Mouse (Mus musculus): ENCODE data around the gene Grip1. TPM values are rescaled to one million over a fixed set of nuclear protein-coding genes. Genes with fewer than 3 reads are reported as not detected.

Grip1 gene
- polyA plus RNA-seq, 1 experiment from 2014 or later: 17.8 TPM

DNA sequence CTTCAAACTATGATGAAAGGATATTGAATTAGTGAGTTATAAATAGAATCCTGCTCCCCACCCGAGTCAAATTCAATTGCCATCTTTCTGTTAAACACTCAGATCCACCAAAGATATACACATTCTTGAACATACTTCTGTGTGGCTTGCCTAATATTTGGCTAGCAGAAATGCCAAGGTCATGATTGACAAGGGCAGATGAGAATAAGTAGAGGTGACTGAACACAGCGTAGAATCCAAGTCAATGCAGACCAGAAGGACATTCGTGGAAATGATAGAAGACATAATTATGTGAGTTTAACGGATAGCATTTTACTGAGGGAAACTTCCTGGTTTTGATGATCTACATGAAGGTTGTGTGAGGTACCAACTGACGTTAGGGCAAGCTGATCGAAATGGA is 153.9 kb downstream of the Grip1 start:
- Histone ChIP-seq H3K9me3 (ENCODE audit: control insufficient read depth, low read length) (no peaks in the 10 kb centered on the region), H3K4me1 (ENCODE audit: control insufficient read depth, insufficient read depth, low read length) (no peaks in the 10 kb centered on the region), H3K27ac (replicated peaks; ENCODE audit: low read depth, low read length) (no peak overlapping the region), H3K27me3 (ENCODE audit: control insufficient read depth, insufficient read depth, low read length) (no peaks in the 10 kb centered on the region), H3K36me3 (ENCODE audit: control insufficient read depth, insufficient read depth, low read length) (no peaks in the 10 kb centered on the region), H3K4me3 (replicated peaks; ENCODE audit: low read depth, low read length) (no peak overlapping the region), H3K9ac (replicated peaks; ENCODE audit: low read length) (no peak overlapping the region), H3K4me2 (ENCODE audit: low read length) (no peak overlapping the region)
- WGBS: 94% methylated on average over 6 of the region's 6 CpGs
- DNase-seq (no peak), ATAC-seq (ENCODE audit: low FRiP score, low TSS enrichment) (no peak)

DNA sequence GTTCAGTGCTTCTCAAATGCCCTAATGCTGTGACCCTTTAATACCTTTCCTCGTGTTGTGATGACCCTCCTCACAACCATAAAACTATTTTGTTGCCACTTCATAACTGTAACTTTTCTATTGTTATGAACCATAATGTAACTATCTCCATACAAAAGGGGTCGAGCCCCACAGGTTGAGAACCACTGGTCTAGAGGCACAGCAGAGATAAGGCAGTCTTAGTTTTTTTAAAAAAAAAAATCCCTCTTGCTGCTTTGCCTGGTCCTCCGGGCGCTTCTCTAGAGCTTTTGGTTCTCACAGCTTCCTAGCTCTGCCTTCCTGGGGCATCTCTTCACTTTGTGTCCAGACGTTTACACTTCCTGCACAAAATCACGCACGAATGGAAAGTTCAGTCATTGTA is 155.4 kb downstream of the Grip1 start:
- Histone ChIP-seq H3K4me1 (ENCODE audit: control insufficient read depth, insufficient read depth, low read length) (no peaks in the 10 kb centered on the region), H3K27ac (replicated peaks; ENCODE audit: low read depth, low read length) (no peak overlapping the region), H3K9ac (replicated peaks; ENCODE audit: low read length) (no peak overlapping the region), H3K27me3 (ENCODE audit: control insufficient read depth, insufficient read depth, low read length) (no peaks in the 10 kb centered on the region), H3K4me2 (ENCODE audit: low read length) (no peak overlapping the region), H3K4me3 (replicated peaks; ENCODE audit: low read depth, low read length) (no peak overlapping the region), H3K9me3 (ENCODE audit: control insufficient read depth, low read length) (no peaks in the 10 kb centered on the region), H3K36me3 (ENCODE audit: control insufficient read depth, insufficient read depth, low read length) (no peaks in the 10 kb centered on the region)
- WGBS: 91% methylated on average over 7 of the region's 7 CpGs
- DNase-seq: no peak
- ATAC-seq (ENCODE audit: low FRiP score, low TSS enrichment): no peak

DNA sequence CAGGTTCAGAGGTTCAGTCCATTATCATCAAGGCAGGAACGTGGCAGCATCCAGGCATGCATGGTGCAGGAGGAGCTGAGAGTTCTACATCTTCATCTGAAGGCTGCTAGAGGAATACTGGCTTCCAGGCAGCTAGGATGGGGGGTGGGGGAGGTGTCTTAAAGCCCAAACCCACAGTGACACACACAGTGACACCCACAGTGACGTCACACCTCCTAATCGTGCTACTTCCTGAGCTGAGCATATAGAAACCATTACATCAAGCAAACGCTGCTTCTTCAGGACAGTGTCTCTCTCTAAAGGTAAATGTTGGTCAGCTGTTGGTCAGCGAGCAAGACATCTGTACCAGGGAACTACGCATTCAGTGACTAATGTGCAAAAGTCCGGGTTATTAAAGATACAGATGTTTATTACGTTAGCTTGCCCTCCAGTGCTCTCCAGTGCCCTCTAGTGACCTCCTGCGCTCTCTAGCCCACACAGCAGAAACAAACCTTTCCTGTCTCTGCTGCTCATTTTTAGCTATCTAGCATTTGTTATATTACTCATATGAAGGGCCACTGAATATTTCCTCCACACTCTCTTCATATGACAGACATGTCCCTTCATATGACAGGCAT is 156.8 kb downstream of the Grip1 start:
- peak; percentile 58 for DNase-seq
- no peaks in the 10 kb centered on the region for H3K36me3 ChIP-seq (ENCODE audit: control insufficient read depth, insufficient read depth, low read length)
- no peak overlapping the region for H3K4me2 ChIP-seq (ENCODE audit: low read length)
- no peak overlapping the region for H3K4me3 ChIP-seq (replicated peaks; ENCODE audit: low read depth, low read length)
- no peak overlapping the region for H3K9ac ChIP-seq (replicated peaks; ENCODE audit: low read length)
- H3K4me1 ChIP-seq (ENCODE audit: control insufficient read depth, insufficient read depth, low read length): peaks cover 5% of the 10 kb centered on the region; the same call in 1 of the 2 replicates
- H3K27me3 ChIP-seq (ENCODE audit: control insufficient read depth, insufficient read depth, low read length): no peaks in the 10 kb centered on the region
- no peak overlapping the region for H3K27ac ChIP-seq (replicated peaks; ENCODE audit: low read depth, low read length)
- H3K9me3 ChIP-seq (ENCODE audit: control insufficient read depth, low read length): no peaks in the 10 kb centered on the region
- ATAC-seq (ENCODE audit: low FRiP score, low TSS enrichment): no peak
- WGBS: 71% methylated on average over 9 of the region's 9 CpGs

DNA sequence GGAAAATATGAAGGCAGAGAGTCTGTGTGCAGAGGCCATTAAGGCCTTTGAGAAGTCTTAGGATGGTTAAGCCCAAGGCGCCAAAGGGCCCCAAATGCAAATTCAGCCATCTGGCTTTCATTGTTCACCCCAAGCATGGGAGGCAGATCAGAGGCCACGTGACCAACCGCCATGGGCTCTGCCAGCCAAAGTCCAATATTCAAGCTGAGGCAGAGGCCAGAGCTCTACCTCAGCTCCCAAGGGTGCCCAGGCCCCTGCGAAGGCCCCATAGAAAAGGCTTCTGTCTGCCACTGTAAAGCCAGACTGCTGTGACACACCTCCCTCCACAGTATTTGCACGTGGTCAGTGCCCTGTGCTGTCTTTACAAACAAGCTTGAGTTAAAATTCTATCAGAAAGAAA is 158.4 kb downstream of the Grip1 start:
- DNase-seq (no peak), ATAC-seq (ENCODE audit: low FRiP score, low TSS enrichment) (no peak)
- H3K9ac ChIP-seq (replicated peaks; ENCODE audit: low read length): no peak overlapping the region
- H3K9me3 ChIP-seq (ENCODE audit: control insufficient read depth, low read length): no peaks in the 10 kb centered on the region
- no peak overlapping the region for H3K27ac ChIP-seq (replicated peaks; ENCODE audit: low read depth, low read length)
- H3K36me3 ChIP-seq (ENCODE audit: control insufficient read depth, insufficient read depth, low read length): no peaks in the 10 kb centered on the region
- H3K4me2 ChIP-seq (ENCODE audit: low read length): no peak overlapping the region
- H3K4me3 ChIP-seq (replicated peaks; ENCODE audit: low read depth, low read length): no peak overlapping the region
- H3K27me3 ChIP-seq (ENCODE audit: control insufficient read depth, insufficient read depth, low read length): no peaks in the 10 kb centered on the region
- peaks cover 9% of the 10 kb centered on the region; the same call in 1 of the 2 replicates for H3K4me1 ChIP-seq (ENCODE audit: control insufficient read depth, insufficient read depth, low read length)
- WGBS: 82% methylated on average over 5 of the region's 5 CpGs

DNA sequence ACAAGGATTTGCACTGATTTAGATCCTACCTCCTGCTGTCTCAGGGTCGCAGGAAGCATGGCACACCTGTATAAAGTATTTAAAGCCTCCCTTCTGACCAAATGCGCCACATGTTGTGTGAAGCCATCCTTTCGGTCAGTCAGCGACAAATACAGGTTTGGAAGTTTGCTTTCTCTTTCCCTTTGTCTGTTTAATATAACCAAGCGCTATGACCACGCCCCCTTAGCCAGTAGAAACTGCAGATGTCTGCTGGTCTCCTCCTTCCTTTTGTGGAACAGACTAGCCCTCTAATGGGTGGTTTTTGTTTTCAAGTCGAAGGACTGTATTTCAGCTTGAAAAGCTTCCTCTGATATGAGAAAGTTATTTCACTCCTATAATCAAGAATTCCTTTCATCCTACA is 161.1 kb downstream of the Grip1 start:
- H3K27ac ChIP-seq (replicated peaks; ENCODE audit: low read depth, low read length): no peak overlapping the region
- 43% methylated on average over 7 of the region's 7 CpGs for WGBS
- no peak overlapping the region for H3K4me3 ChIP-seq (replicated peaks; ENCODE audit: low read depth, low read length)
- no peaks in the 10 kb centered on the region for H3K9me3 ChIP-seq (ENCODE audit: control insufficient read depth, low read length)
- H3K27me3 ChIP-seq (ENCODE audit: control insufficient read depth, insufficient read depth, low read length): no peaks in the 10 kb centered on the region
- no peak overlapping the region for H3K9ac ChIP-seq (replicated peaks; ENCODE audit: low read length)
- H3K36me3 ChIP-seq (ENCODE audit: control insufficient read depth, insufficient read depth, low read length): no peaks in the 10 kb centered on the region
- H3K4me1 ChIP-seq (ENCODE audit: control insufficient read depth, insufficient read depth, low read length): peaks cover 9% of the 10 kb centered on the region; the same call in 1 of the 2 replicates
- DNase-seq: no peak
- ATAC-seq (ENCODE audit: low FRiP score, low TSS enrichment): no peak
- H3K4me2 ChIP-seq (ENCODE audit: low read length): no peak overlapping the region

DNA sequence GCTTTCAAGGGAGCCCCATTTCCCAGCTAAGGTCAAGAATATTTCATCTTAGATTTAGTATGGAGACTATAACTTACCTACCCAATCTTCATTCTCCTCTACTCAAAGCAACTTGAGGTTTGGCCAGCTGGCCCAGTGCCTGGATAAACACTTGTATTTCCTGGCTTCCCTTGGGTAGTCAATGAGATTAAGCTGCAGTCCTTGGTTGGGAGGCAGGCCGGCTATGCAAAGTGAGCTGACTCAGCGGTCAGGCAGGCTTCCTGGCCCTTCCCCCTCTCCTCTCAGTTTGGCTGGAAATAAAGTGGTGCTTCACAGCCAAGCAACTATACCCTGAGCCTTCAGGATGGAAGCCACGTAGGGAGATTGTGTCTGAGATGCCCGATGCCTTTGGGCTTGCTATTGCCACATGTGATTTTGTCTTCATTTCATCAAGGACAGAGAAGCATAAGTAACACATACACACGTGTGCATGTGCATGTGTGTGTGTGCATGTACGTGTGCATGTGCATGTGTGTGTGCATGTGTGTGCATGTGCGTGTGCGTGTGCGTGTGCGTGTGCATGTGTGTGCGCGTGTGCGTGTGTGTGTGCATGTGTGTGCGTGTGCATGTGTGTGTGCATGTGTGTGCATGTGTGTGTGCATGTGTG is 161.7 kb downstream of the Grip1 start:
- Histone ChIP-seq H3K9ac (replicated peaks; ENCODE audit: low read length) (no peak overlapping the region), H3K27ac (replicated peaks; ENCODE audit: low read depth, low read length) (no peak overlapping the region), H3K4me3 (replicated peaks; ENCODE audit: low read depth, low read length) (no peak overlapping the region), H3K4me2 (ENCODE audit: low read length) (no peak overlapping the region), H3K36me3 (ENCODE audit: control insufficient read depth, insufficient read depth, low read length) (no peaks in the 10 kb centered on the region), H3K27me3 (ENCODE audit: control insufficient read depth, insufficient read depth, low read length) (no peaks in the 10 kb centered on the region), H3K9me3 (ENCODE audit: control insufficient read depth, low read length) (no peaks in the 10 kb centered on the region), H3K4me1 (ENCODE audit: control insufficient read depth, insufficient read depth, low read length) (peaks cover 9% of the 10 kb centered on the region; the same call in 1 of the 2 replicates)
- ATAC-seq (ENCODE audit: low FRiP score, low TSS enrichment) (peak; percentile 57; the same call in 1 of the 2 replicates), DNase-seq (peak; percentile 82)
- 67% methylated on average over 14 of the region's 14 CpGs for WGBS

DNA sequence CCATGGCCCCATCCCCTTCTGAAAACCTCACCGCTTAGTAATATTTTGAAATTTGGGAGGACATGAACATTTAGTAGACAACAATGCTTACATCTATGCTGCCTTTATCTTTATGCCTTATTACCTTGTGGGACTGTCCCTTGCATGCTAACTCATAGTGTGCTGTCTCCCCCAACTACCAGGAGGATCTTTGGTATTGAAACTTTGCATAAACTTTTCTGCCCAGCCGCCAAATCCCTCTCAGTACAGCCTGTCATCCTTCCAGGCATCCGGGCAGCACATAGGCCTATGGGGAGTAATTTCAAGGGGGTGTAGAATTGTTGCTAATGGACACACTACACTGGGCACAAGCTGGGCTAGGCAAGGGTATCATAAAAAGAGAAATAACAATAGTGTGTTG is 162.4 kb downstream of the Grip1 start:
- ATAC-seq (ENCODE audit: low FRiP score, low TSS enrichment): no peak

DNA sequence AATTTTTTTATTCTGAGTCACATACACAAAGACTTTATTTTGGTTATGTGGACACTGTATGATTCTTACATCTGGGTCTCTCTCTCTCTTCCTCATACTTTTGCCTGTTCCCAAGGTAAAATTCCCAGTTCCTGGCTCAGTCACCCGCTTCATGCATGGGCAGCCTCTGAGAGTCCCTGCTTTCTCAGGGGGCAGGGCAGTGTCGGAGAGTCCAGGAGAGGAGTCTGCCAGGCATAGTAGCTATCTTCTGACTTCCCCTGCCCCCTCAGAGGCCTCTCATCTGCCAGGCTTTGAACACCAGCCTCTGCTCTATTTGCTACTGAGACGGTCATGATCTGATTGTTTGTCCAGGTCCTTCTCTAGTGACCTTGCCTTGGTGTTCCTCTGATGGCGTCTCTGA is 175.0 kb downstream of the Grip1 start:
- Histone ChIP-seq H3K27me3 (ENCODE audit: control insufficient read depth, insufficient read depth, low read length) (no peaks in the 10 kb centered on the region), H3K27ac (replicated peaks; ENCODE audit: low read depth, low read length) (no peak overlapping the region), H3K4me1 (ENCODE audit: control insufficient read depth, insufficient read depth, low read length) (no peaks in the 10 kb centered on the region), H3K4me3 (replicated peaks; ENCODE audit: low read depth, low read length) (no peak overlapping the region), H3K9me3 (ENCODE audit: control insufficient read depth, low read length) (no peaks in the 10 kb centered on the region), H3K4me2 (ENCODE audit: low read length) (no peak overlapping the region), H3K9ac (replicated peaks; ENCODE audit: low read length) (no peak overlapping the region), H3K36me3 (ENCODE audit: control insufficient read depth, insufficient read depth, low read length) (no peaks in the 10 kb centered on the region)
- no peak for DNase-seq
- no peak for ATAC-seq (ENCODE audit: low FRiP score, low TSS enrichment)
- 78% methylated on average over 4 of the region's 4 CpGs for WGBS

More for the DNA sequence above, 162.4 kb downstream of the Grip1 start:
- Histone ChIP-seq H3K9ac (replicated peaks; ENCODE audit: low read length) (no peak overlapping the region), H3K27ac (replicated peaks; ENCODE audit: low read depth, low read length) (no peak overlapping the region), H3K9me3 (ENCODE audit: control insufficient read depth, low read length) (no peaks in the 10 kb centered on the region), H3K4me3 (replicated peaks; ENCODE audit: low read depth, low read length) (no peak overlapping the region), H3K27me3 (ENCODE audit: control insufficient read depth, insufficient read depth, low read length) (no peaks in the 10 kb centered on the region), H3K36me3 (ENCODE audit: control insufficient read depth, insufficient read depth, low read length) (no peaks in the 10 kb centered on the region), H3K4me1 (ENCODE audit: control insufficient read depth, insufficient read depth, low read length) (peaks cover 9% of the 10 kb centered on the region; the same call in 1 of the 2 replicates), H3K4me2 (ENCODE audit: low read length) (no peak overlapping the region)
- WGBS: 69% methylated on average over 3 of the region's 3 CpGs
- no peak for DNase-seq

DNA sequence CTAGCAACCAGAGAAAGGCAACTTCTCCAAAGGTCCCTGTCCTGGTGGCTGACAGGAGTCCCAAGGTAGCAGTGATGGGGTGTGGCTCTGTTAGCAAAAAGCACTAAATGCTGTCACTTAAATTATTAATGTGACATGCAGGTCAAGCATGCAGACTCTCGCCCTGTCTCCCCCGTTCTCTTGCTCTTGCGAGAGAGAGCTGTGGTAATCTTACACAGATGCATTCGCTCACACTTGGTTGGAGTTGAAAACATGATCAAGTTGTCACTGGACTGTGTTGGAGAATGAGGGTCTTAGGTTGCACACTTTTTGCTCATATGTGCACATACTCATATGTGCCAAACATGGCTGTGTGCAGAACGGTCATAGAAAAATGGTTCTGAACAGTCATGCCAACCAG is 176.8 kb downstream of the Grip1 start:
- Histone ChIP-seq H3K36me3 (ENCODE audit: control insufficient read depth, insufficient read depth, low read length) (no peaks in the 10 kb centered on the region), H3K27me3 (ENCODE audit: control insufficient read depth, insufficient read depth, low read length) (no peaks in the 10 kb centered on the region), H3K9me3 (ENCODE audit: control insufficient read depth, low read length) (no peaks in the 10 kb centered on the region), H3K27ac (replicated peaks; ENCODE audit: low read depth, low read length) (no peak overlapping the region), H3K9ac (replicated peaks; ENCODE audit: low read length) (no peak overlapping the region), H3K4me2 (ENCODE audit: low read length) (no peak overlapping the region), H3K4me3 (replicated peaks; ENCODE audit: low read depth, low read length) (no peak overlapping the region), H3K4me1 (ENCODE audit: control insufficient read depth, insufficient read depth, low read length) (no peaks in the 10 kb centered on the region)
- WGBS: 88% methylated on average over 5 of the region's 5 CpGs
- ATAC-seq (ENCODE audit: low FRiP score, low TSS enrichment): no peak
- DNase-seq: no peak
